Mouse (Mus musculus) MEL (cell line): ENCODE data around the gene Ppfia2.

ENCODE experiments used
- CTCF ChIP-seq, 3 experiments: IDR thresholded peaks in 2 of 3; conservative IDR thresholded peaks in 1 of 3; 2 replicates each; pipeline ENCODE4 v1.5.1; 2011 to 2012; ENCODE audit warnings: low read length in 3 of 3, low read depth in 2 of 3, mild to moderate bottlenecking in 2 of 3, improper control_type of control experiment in 1 of 3, inconsistent platforms in 1 of 3, mixed read lengths in 1 of 3, moderate library complexity in 1 of 3; ENCODE audit not compliant: control insufficient read depth in 1 of 3, insufficient read depth in 1 of 3, poor library complexity in 1 of 3, severe bottlenecking in 1 of 3
- EP300 ChIP-seq, 2 experiments: IDR thresholded peaks; 2 replicates each; pipeline ENCODE4 v1.6.1; 2011; ENCODE audit warnings: improper control_type of control experiment in 2 of 2, low read length in 2 of 2, low read depth in 1 of 2, mild to moderate bottlenecking in 1 of 2
- ETS1 ChIP-seq: IDR thresholded peaks from 2 replicates; pipeline ENCODE4 v1.6.1; 2012; ENCODE audit warnings: low read depth, mild to moderate bottlenecking, inconsistent platforms, low read length, improper control_type of control experiment, moderate library complexity
- GABPA ChIP-seq: IDR thresholded peaks from 2 replicates; pipeline ENCODE4 v1.6.1; 2012; ENCODE audit warnings: low read depth, mild to moderate bottlenecking, inconsistent platforms, low read length, improper control_type of control experiment, moderate library complexity
- MAX ChIP-seq: IDR thresholded peaks from 2 replicates; pipeline ENCODE4 v1.6.1; 2011; ENCODE audit warnings: low read length, improper control_type of control experiment
- POLR2A ChIP-seq, 2 experiments: IDR thresholded peaks; 2 replicates each; pipeline ENCODE4 v1.6.1; 2011 to 2012; ENCODE audit warnings: low read length in 2 of 2, mild to moderate bottlenecking in 2 of 2, control low read depth in 1 of 2, improper control_type of control experiment in 1 of 2, low read depth in 1 of 2, moderate library complexity in 1 of 2; ENCODE audit not compliant: control insufficient read depth in 1 of 2, insufficient read depth in 1 of 2, poor library complexity in 1 of 2
- RAD21 ChIP-seq: IDR thresholded peaks from 2 replicates; pipeline ENCODE4 v1.6.1; 2011; ENCODE audit warnings: mild to moderate bottlenecking, low read depth, low read length, improper control_type of control experiment
- SMC3 ChIP-seq: IDR thresholded peaks from 2 replicates; pipeline ENCODE4 v1.6.1; 2011; ENCODE audit warnings: low read depth, low read length, improper control_type of control experiment
- TCF12 ChIP-seq: IDR thresholded peaks from 2 replicates; pipeline ENCODE4 v1.6.1; 2014; ENCODE audit warnings: low read depth, mild to moderate bottlenecking, inconsistent platforms, low read length, improper control_type of control experiment, moderate library complexity
- USF2 ChIP-seq, 2 experiments: IDR thresholded peaks; 2 replicates each; pipeline ENCODE4 v1.6.1; 2011 to 2012; ENCODE audit warnings: improper control_type of control experiment in 2 of 2, low read length in 2 of 2, borderline replicate concordance in 1 of 2, inconsistent platforms in 1 of 2, low read depth in 1 of 2, mild to moderate bottlenecking in 1 of 2; ENCODE audit not compliant: insufficient read depth in 1 of 2
- ZC3H11A ChIP-seq: IDR thresholded peaks from 2 replicates; pipeline ENCODE4 v1.6.1; 2012; ENCODE audit warnings: low read depth, mild to moderate bottlenecking, inconsistent platforms, low read length, improper control_type of control experiment
- ZKSCAN1 ChIP-seq: IDR thresholded peaks from 2 replicates; pipeline ENCODE4 v1.6.1; 2012; ENCODE audit warnings: low read depth, mild to moderate bottlenecking, inconsistent platforms, low read length, improper control_type of control experiment, moderate library complexity

GRCm38 (mm10) chr10:106652276-106652675 lies 182.1 kb downstream of the Ppfia2 start:
- no peak for TF ChIP-seq SMC3
- no peak for TF ChIP-seq POLR2A (IDR thresholded peaks at IDR 0.05; ENCODE audit: control insufficient read depth in 1 of 2, insufficient read depth in 1 of 2, low read depth in 1 of 2, low read length in 2 of 2, poor library complexity in 1 of 2)
- no peak for TF ChIP-seq ZC3H11A
- no peak for TF ChIP-seq TCF12
- TF ChIP-seq ETS1, result no peak
- no peak for TF ChIP-seq ZKSCAN1
- TF ChIP-seq GABPA, result no peak
- no peak for TF ChIP-seq CTCF (IDR thresholded peaks at IDR 0.05 in 2 of 3, conservative IDR thresholded peaks at IDR 0.05 in 1 of 3; ENCODE audit: control insufficient read depth in 1 of 3, insufficient read depth in 1 of 3, low read depth in 2 of 3, low read length in 3 of 3, poor library complexity in 1 of 3, severe bottlenecking in 1 of 3)
- TF ChIP-seq USF2 (IDR thresholded peaks at IDR 0.05; ENCODE audit: borderline replicate concordance in 1 of 2, insufficient read depth in 1 of 2, low read depth in 1 of 2, low read length in 2 of 2), result no peak
- TF ChIP-seq RAD21, result no peak
- no peak for TF ChIP-seq MAX
- no peak for TF ChIP-seq EP300 (IDR thresholded peaks at IDR 0.05; ENCODE audit: low read depth in 1 of 2, low read length in 2 of 2)
